Mouse (Mus musculus) right cerebral cortex, postnatal 14 days (tissue): ENCODE measurements at regions not wholly inside any gene's neighbourhood (a gene's known extent, or its start where the extent isn't known, plus 50 kb on each side); places are given as distances from the start of the nearest gene placed in this dataset.

Source experiments
- DNase-seq: peaks from one replicate; pipeline ENCODE4 v3.0.0; 2022

GRCm38 (mm10) chr10:101614230-101614629 lies 67.1 kb upstream of the Mgat4c start:
- DNase-seq = peak; percentile 4
